Mouse (Mus musculus) liver, adult (tissue): ENCODE results near the gene Tcp11x2.

Experiments
- GATA4 ChIP-seq: IDR thresholded peaks from 2 replicates; pipeline ENCODE4 v1.6.1; 2014; ENCODE audit warnings: mild to moderate bottlenecking, low read length; ENCODE audit not compliant: insufficient replicate concordance

The Tcp11x2 gene

GRCm38 (mm10) chrX:135693633-135694032 is at the start of gene Tcp11x2:
Gene Tcp11x2 (minus strand): TSS chrX:135693790.
- no peak for TF ChIP-seq GATA4

DNA sequence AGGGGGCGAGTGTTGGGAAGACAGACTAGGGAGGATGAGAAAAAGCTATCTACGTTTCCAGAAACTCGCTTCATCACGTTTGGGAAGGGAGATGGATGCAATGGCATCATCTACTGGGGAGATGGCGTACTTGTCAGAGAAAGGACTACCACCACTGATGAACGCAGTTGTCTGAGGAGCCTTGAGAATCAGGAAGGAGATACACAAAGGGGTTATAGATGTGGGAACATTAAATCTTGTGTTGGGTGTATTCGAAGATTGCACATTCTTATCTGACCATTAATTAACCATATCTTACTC is 49.4 kb upstream of the Tcp11x2 start:
- no peak for TF ChIP-seq GATA4

GRCm38 (mm10) chrX:135742304-135743055 is 48.9 kb upstream of the Tcp11x2 start, which contains the start of the genes Armcx5 and Gprasp1:
Gene Armcx5 (plus strand): TSS chrX:135742733.
Gene Gprasp1 (plus strand): TSS chrX:135742733.
- no peak for TF ChIP-seq GATA4

DNA sequence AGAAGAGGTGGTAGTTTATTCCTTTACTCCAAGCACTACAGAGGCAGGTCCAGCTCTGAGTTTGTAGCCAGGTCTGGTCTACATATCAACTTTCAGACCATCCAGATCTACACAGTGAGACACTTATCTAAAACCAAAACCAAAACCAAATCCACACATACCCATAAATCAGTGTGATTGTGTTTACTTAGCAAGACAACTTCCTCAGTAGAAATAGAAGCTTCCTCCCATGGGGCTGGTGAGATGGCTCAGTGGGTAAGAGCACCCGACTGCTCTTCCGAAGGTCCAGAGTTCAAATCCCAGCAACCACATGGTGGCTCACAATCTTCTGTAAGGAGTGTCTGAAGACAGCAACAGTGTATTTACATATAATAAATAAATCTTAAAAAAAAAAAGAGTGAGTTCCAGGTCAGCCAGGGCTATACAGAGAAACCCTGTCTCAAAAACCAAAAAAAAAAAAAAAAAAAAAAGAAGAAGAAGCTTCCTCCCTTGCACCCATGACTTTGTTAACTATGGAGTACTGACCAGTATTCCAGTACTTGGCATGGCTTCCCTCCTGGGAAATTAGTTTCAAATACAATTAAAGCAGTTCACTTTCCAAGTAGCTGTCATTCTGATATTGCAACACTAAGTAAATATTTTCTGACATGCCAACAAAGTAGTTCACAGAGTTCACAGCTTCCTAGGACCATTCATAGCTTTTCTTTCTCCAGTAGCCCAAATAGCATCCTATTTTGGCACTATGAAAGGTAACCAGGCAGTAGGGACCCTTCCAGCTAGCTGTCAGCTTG is 45.3 kb upstream of the Tcp11x2 start:
- TF ChIP-seq GATA4 = no peak

DNA sequence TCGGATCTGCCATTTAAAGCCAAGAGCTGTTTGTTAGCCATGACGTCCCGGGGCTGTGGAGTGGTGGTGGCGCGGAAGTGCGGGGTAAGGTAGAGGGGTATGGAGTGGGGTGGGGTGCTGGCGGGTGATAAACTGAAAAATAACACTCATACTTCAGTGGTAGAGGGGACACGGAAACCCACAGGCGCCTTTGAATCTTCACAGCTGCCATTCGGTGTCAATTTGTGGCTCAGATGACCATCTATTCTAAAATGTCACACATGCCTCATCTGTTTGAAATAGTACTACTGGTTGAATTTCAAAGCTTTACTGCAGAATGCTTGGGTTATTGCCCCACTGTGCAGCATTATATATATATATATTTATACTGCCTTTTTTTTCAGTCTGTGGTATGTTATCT is 31.6 kb upstream of the Tcp11x2 start, which contains the start of gene Tmsb15a:
Gene Tmsb15a, minus strand, starts transcription at position 101 of the 400 bp plus-strand sequence.
- TF ChIP-seq GATA4 = no peak

GRCm38 (mm10) chrX:135712845-135713244 is 19.3 kb upstream of the Tcp11x2 start:
- TF ChIP-seq GATA4 = no peak

DNA sequence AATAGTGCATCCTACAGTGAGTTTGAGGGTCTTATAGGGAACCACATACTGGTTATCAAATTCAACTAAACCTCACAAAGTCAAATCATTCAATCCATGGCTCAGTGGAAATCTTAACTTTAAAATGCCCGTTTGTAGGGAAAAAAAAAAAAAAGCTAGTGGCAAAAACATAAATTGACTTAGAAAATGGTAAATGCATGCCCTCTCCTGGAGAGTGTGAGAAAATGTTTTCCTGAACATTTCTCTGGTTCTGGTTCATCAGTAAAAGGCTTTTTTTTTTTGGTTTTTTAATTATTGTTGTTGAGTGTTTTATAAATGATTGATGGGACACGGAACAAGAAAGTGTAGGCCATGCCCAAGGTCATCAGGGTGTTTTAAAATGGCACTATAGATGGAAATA is 10.8 kb upstream of the Tcp11x2 start:
- no peak for TF ChIP-seq GATA4

DNA sequence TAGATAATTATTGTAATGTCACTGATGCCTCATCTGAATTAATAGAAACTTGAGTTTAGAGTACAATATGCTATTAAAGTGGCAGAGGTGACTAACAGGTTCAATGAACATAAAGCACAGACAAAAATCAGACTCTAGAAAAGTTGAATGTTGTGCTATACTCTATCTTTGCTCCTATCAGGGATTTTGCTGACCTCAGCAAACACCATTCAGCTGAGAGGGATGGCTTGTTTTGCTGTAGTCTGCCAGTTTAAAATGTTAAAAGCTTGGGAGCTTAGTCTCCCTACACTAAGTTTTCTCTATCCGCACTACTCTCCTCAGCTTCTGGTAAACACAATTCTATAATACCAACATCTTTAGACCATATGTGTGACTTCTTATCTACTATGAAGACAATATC is 9.5 kb upstream of the Tcp11x2 start:
- no peak for TF ChIP-seq GATA4

DNA sequence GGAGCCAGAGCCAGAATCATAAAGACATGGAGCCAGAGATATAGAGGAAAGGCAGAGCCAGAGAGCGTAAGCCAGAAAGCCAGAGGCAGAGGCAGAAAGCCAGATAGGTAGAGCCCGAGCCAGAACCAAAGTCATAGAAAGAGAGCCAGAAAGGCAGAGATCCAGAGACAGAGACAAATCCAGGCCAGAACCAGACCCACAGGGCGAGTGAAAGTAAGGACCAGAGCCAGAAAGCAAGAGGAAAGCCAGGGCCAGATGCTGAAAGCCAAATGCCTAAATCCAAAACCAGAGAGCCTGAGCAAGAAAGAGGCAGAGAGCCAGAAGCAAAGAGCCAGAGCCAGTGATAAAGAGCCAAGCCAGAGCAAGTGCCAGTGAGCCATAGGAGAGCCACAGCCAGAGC is 5.8 kb downstream of the Tcp11x2 start:
- TF ChIP-seq GATA4 = no peak

DNA sequence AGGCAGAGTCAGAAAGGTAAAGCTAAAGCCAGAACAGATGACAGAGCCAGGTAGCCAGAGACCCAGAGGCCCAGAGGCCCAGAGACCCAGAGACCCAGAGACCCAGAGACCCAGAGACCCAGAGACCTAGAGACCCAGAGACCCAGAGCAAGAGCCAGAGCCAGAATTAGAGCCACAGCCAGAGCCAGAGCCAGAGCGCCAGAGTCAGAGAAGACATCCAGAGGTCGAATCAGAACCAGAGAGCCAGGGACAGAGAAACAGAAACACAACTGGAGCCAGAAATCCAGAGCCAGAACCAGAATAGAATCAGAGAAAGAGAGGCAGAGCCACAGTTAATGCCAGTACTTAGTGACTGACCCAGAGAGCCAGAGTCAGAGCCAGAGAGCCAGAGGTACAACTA is 11.7 kb downstream of the Tcp11x2 start:
- TF ChIP-seq GATA4 = no peak

DNA sequence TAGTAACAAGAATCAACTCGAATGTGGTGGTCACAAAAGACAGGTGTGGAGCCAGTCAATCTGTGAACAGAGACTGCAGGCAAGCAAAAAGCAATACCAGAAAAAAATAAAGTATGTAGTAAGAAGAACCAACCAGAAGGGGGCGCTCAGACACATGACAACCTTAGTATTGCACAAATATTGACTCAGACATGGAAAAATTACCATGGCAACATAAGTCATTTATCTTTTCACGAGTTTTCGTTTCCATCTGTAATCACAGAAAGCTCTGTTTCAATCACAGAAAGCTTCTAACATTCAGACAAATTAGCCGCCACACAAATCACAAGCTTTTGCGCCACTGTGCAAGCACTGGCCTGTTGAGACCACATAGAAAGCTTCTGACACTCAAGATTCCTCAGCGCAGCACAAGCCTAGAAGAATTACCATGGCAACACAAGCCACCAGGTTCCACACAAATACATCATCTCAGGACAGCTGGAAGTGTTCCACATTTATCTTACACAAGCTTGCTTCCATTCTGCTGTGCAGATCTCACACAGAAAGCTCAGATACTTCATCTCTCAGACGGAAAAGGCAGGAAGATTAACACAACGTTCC is 41.3 kb downstream of the Tcp11x2 start:
- TF ChIP-seq GATA4 = no peak

DNA sequence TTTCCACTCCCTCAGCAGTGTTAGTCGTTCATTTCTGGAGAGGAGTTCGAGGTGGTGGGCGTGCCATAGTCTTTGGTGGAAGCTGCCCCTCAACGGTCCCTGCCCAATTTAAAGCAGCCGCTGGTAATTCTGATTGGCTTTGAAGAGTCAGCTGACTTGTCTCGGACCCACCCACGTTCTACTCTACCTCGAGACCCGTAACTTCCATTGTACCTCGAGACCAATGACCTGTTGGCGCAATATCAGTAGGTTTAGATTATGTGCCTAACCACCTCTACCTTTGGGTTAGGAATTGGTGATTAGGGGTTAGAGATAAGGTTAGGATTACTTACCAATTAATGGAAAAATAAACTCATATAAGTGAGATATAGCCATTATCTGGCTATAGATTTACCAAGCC is 66.0 kb downstream of the Tcp11x2 start, which contains the start of gene Prame:
Gene Prame, minus strand, starts transcription at position 101 of the 400 bp plus-strand sequence.
- TF ChIP-seq GATA4 = no peak
